14 mouse cellular contexts compared by ENCODE assay signal in genomic region chr8:83744070-83744469, GRCm38 (mm10).
"Had no signal": no experiment of that assay in that cellular context is flagged by ENCODE, and none has a peak within 500 bp of the region (broad histone marks: within the 10 kb centered on the region; RNA-seq: fewer than 3 reads in every experiment).

No protein-coding gene starts in this region.

- H3K27ac ChIP-seq: left cerebral cortex, adult 2 months; limb, embryonic 10.5 days; midbrain, embryonic 10.5 days; neural tube, embryonic 12.5 days; stomach, embryonic 15.5 days had no signal

- H3K27me3 ChIP-seq: stomach, embryonic 15.5 days had no signal

- H3K9me3 ChIP-seq: limb, embryonic 10.5 days; midbrain, embryonic 10.5 days; neural tube, embryonic 12.5 days; stomach, embryonic 15.5 days had no signal

- DNase-seq: kidney, adult 18-20 months; lung, embryonic 14.5 days; lung, postnatal 10 days; lung, postnatal 4 days; midbrain, embryonic 14.5 days; right cerebral cortex, postnatal 4 days; spleen, adult 18-20 months; thymus, postnatal 36 days had no signal

- H3K4me3 ChIP-seq: left cerebral cortex, adult 2 months; limb, embryonic 10.5 days; midbrain, embryonic 10.5 days; neural tube, embryonic 12.5 days; stomach, embryonic 15.5 days had no signal

- H3K36me3 ChIP-seq: limb, embryonic 10.5 days; midbrain, embryonic 10.5 days; neural tube, embryonic 12.5 days; stomach, embryonic 15.5 days had no signal

- H3K4me2 ChIP-seq: liver, embryonic 11.5 days; lung, embryonic 14.5 days; neural tube, embryonic 12.5 days; stomach, embryonic 15.5 days had no signal

- H3K9ac ChIP-seq: lung, embryonic 14.5 days; neural tube, embryonic 12.5 days; stomach, embryonic 15.5 days had no signal
